Mouse (Mus musculus) stomach, embryonic 16.5 days (tissue): ENCODE measurements around the gene Fbxo21. TPM values are rescaled to one million over a fixed set of nuclear protein-coding genes. Genes with fewer than 3 reads are reported as not detected.

Source experiments
- ATAC-seq: fragments of 200-750 bp; cut with Nextera tagmentation; 2 replicates; pipeline ENCODE4 v1.8.0; 2017; ENCODE audit warnings: moderate number of reproducible peaks, moderate TSS enrichment; ENCODE audit not compliant: insufficient read depth, low FRiP score
- H3K27ac ChIP-seq: fragments of 300-500 bp; sonication (generic); 2 replicates; pipeline ENCODE4 v1.5.1; 2014; ENCODE audit warnings: low read length
- H3K27me3 ChIP-seq: fragments of 300-500 bp; sonication (generic); 2 replicates; pipeline ENCODE4 v1.6.1; 2014; ENCODE audit warnings: low read length, control low read depth, mixed read lengths; ENCODE audit not compliant: control insufficient read depth, insufficient read depth
- H3K36me3 ChIP-seq: fragments of 300-500 bp; sonication (generic); 2 replicates; pipeline ENCODE4 v1.6.1; 2014; ENCODE audit warnings: low read length; ENCODE audit not compliant: control insufficient read depth, insufficient read depth
- H3K4me1 ChIP-seq: fragments of 300-500 bp; sonication (generic); 2 replicates; pipeline ENCODE4 v1.6.1; 2014; ENCODE audit warnings: low read length, control low read depth, mixed read lengths; ENCODE audit not compliant: control insufficient read depth, insufficient read depth
- H3K4me2 ChIP-seq: fragments of 300-500 bp; sonication (generic); 2 replicates; pipeline ENCODE4 v1.6.1; 2014; ENCODE audit warnings: low read depth, low read length, mixed read lengths
- H3K4me3 ChIP-seq: fragments of 300-500 bp; sonication (generic); replicated peaks from 2 replicates; pipeline ENCODE4 v1.5.1; 2014; ENCODE audit warnings: mild to moderate bottlenecking, low read length
- H3K9ac ChIP-seq: fragments of 300-500 bp; sonication (generic); 2 replicates; pipeline ENCODE4 v1.6.1; 2014; ENCODE audit warnings: low read length
- H3K9me3 ChIP-seq: fragments of 300-500 bp; sonication (generic); replicated peaks from 2 replicates; pipeline ENCODE4 v1.6.1; 2016; ENCODE audit warnings: low read length, control low read depth; ENCODE audit not compliant: control insufficient read depth
- WGBS: fragments of 180-500 bp; shearing (Covaris S2); extraction: QIAGEN DNeasy Blood & Tissue Kit; methylation state at CpG from one replicate; pipeline ENCODE4 v1.1.7; 2014; 5-methylcytosine and 5-hydroxymethylcytosine counted together
- polyA plus RNA-seq: library from polyadenylated mRNA; unstranded; fragments of >200 nt; fragmentation: Nextera tagmentation; extraction: Ambion mirVana; gene quantifications from 2 replicates; pipeline ENCODE4 v1.2.1, GENCODE M21; 2015

Fbxo21 gene
- polyA plus RNA-seq, 1 experiment from 2014 or later, result 56.7 TPM

GRCm38 (mm10) chr5:117989773-117990172 is 13.2 kb downstream of the Fbxo21 start:
- no peak overlapping the region for H3K4me3 ChIP-seq
- no peak overlapping the region for H3K27ac ChIP-seq
- H3K36me3 ChIP-seq, result peaks cover 30% of the 10 kb centered on the region
- WGBS, result 84% methylated on average over 6 of the region's 6 CpGs
- no peak for ATAC-seq
- no peaks in the 10 kb centered on the region for H3K27me3 ChIP-seq
- H3K4me1 ChIP-seq, result no peaks in the 10 kb centered on the region
- H3K9ac ChIP-seq, result no peak overlapping the region
- no peaks in the 10 kb centered on the region for H3K9me3 ChIP-seq
- H3K4me2 ChIP-seq, result no peak overlapping the region

GRCm38 (mm10) chr5:117990957-117991356 is 14.4 kb downstream of the Fbxo21 start:
- WGBS, result 87% methylated on average over 3 of the region's 3 CpGs
- H3K4me1 ChIP-seq, result no peaks in the 10 kb centered on the region
- H3K27ac ChIP-seq, result no peak overlapping the region
- H3K27me3 ChIP-seq, result no peaks in the 10 kb centered on the region
- no peak overlapping the region for H3K4me3 ChIP-seq
- peaks cover 30% of the 10 kb centered on the region for H3K36me3 ChIP-seq
- no peak overlapping the region for H3K9ac ChIP-seq
- no peak overlapping the region for H3K4me2 ChIP-seq
- no peak for ATAC-seq
- no peaks in the 10 kb centered on the region for H3K9me3 ChIP-seq

GRCm38 (mm10) chr5:117993550-117993949 is 17.0 kb downstream of the Fbxo21 start:
- 89% methylated on average over 6 of the region's 6 CpGs for WGBS
- H3K27ac ChIP-seq, result no peak overlapping the region

GRCm38 (mm10) chr5:117995372-117995901 is 18.9 kb downstream of the Fbxo21 start:
- Histone ChIP-seq H3K4me3 (no peak overlapping the region), H3K27ac (no peak overlapping the region), H3K27me3 (no peaks in the 10 kb centered on the region), H3K36me3 (peaks cover 15% of the 10 kb centered on the region), H3K4me2 (no peak overlapping the region), H3K9ac (no peak overlapping the region), H3K9me3 (no peaks in the 10 kb centered on the region), H3K4me1 (peaks cover 7% of the 10 kb centered on the region; the same call in 1 of the 2 replicates)
- ATAC-seq, result no peak
- WGBS, result 78% methylated on average over 8 of the region's 8 CpGs

More at GRCm38 (mm10) chr5:117993550-117993949, 17.0 kb downstream of the Fbxo21 start:
- no peak overlapping the region for H3K4me2 ChIP-seq
- no peak overlapping the region for H3K4me3 ChIP-seq
- H3K36me3 ChIP-seq, result peaks cover 20% of the 10 kb centered on the region
- ATAC-seq, result no peak
- H3K9me3 ChIP-seq, result no peaks in the 10 kb centered on the region
- H3K9ac ChIP-seq, result no peak overlapping the region
- H3K27me3 ChIP-seq, result no peaks in the 10 kb centered on the region
- H3K4me1 ChIP-seq, result peaks cover 7% of the 10 kb centered on the region; the same call in 1 of the 2 replicates

GRCm38 (mm10) chr5:117995911-117996310 is 19.4 kb downstream of the Fbxo21 start:
- ATAC-seq, result no peak
- Histone ChIP-seq H3K36me3 (peaks cover 15% of the 10 kb centered on the region; the same call in 1 of the 2 replicates), H3K9me3 (no peaks in the 10 kb centered on the region), H3K4me1 (peaks cover 7% of the 10 kb centered on the region; the same call in 1 of the 2 replicates), H3K4me3 (no peak overlapping the region), H3K9ac (no peak overlapping the region), H3K27me3 (no peaks in the 10 kb centered on the region), H3K4me2 (no peak overlapping the region), H3K27ac (no peak overlapping the region)
- WGBS, result 76% methylated on average over 6 of the region's 6 CpGs

GRCm38 (mm10) chr5:117996581-117996980 is 20.1 kb downstream of the Fbxo21 start:
- Histone ChIP-seq H3K27me3 (no peaks in the 10 kb centered on the region), H3K4me3 (no peak overlapping the region), H3K4me2 (no peak overlapping the region), H3K27ac (no peak overlapping the region), H3K9ac (no peak overlapping the region), H3K9me3 (no peaks in the 10 kb centered on the region), H3K4me1 (peaks cover 7% of the 10 kb centered on the region; the same call in 1 of the 2 replicates), H3K36me3 (peaks cover 15% of the 10 kb centered on the region)
- 65% methylated on average over 6 of the region's 6 CpGs for WGBS
- ATAC-seq, result no peak

GRCm38 (mm10) chr5:117997434-117997970 is 21.0 kb downstream of the Fbxo21 start:
- Histone ChIP-seq H3K27ac (no peak overlapping the region), H3K36me3 (peaks cover 17% of the 10 kb centered on the region)
- peak; percentile 67 for ATAC-seq

GRCm38 (mm10) chr5:117999061-117999460 is 22.5 kb downstream of the Fbxo21 start:
- no peaks in the 10 kb centered on the region for H3K27me3 ChIP-seq
- 77% methylated on average over 7 of the region's 7 CpGs for WGBS
- H3K4me3 ChIP-seq, result no peak overlapping the region
- H3K4me1 ChIP-seq, result peaks cover 7% of the 10 kb centered on the region; the same call in 1 of the 2 replicates
- no peak overlapping the region for H3K4me2 ChIP-seq
- H3K9me3 ChIP-seq, result no peaks in the 10 kb centered on the region
- H3K27ac ChIP-seq, result no peak overlapping the region
- ATAC-seq, result no peak
- H3K9ac ChIP-seq, result no peak overlapping the region
- H3K36me3 ChIP-seq, result peaks cover 12% of the 10 kb centered on the region

More at GRCm38 (mm10) chr5:117997434-117997970, 21.0 kb downstream of the Fbxo21 start:
- peaks cover 7% of the 10 kb centered on the region; the same call in 1 of the 2 replicates for H3K4me1 ChIP-seq
- 61% methylated on average over 10 of the region's 10 CpGs for WGBS
- H3K4me3 ChIP-seq, result no peak overlapping the region
- H3K27me3 ChIP-seq, result no peaks in the 10 kb centered on the region
- no peak overlapping the region for H3K9ac ChIP-seq
- no peak overlapping the region for H3K4me2 ChIP-seq
- H3K9me3 ChIP-seq, result no peaks in the 10 kb centered on the region

GRCm38 (mm10) chr5:117999584-117999983 is 23.1 kb downstream of the Fbxo21 start:
- Histone ChIP-seq H3K27ac (no peak overlapping the region), H3K4me3 (no peak overlapping the region), H3K9ac (no peak overlapping the region), H3K4me2 (no peak overlapping the region), H3K27me3 (no peaks in the 10 kb centered on the region), H3K36me3 (peaks cover 12% of the 10 kb centered on the region), H3K4me1 (peaks cover 7% of the 10 kb centered on the region; the same call in 1 of the 2 replicates), H3K9me3 (no peaks in the 10 kb centered on the region)
- 71% methylated on average over 11 of the region's 11 CpGs for WGBS
- ATAC-seq, result no peak
